Mouse (Mus musculus) inflammation-experienced regulatory T-cells (primary cell): ENCODE measurements around the gene Bclaf1. TPM values are rescaled to one million over a fixed set of nuclear protein-coding genes. Genes with fewer than 3 reads are reported as not detected.

Experiments used
- polyA plus RNA-seq, 2 experiments: library from polyadenylated mRNA; unstranded; fragments of 100-300 nt; shearing (Covaris generic); gene quantifications; one replicate each; pipeline ENCODE4 v1.2.1; 2017

Gene Bclaf1
- polyA plus RNA-seq = 100 to 1,000 TPM; 138 to 154 TPM

DNA sequence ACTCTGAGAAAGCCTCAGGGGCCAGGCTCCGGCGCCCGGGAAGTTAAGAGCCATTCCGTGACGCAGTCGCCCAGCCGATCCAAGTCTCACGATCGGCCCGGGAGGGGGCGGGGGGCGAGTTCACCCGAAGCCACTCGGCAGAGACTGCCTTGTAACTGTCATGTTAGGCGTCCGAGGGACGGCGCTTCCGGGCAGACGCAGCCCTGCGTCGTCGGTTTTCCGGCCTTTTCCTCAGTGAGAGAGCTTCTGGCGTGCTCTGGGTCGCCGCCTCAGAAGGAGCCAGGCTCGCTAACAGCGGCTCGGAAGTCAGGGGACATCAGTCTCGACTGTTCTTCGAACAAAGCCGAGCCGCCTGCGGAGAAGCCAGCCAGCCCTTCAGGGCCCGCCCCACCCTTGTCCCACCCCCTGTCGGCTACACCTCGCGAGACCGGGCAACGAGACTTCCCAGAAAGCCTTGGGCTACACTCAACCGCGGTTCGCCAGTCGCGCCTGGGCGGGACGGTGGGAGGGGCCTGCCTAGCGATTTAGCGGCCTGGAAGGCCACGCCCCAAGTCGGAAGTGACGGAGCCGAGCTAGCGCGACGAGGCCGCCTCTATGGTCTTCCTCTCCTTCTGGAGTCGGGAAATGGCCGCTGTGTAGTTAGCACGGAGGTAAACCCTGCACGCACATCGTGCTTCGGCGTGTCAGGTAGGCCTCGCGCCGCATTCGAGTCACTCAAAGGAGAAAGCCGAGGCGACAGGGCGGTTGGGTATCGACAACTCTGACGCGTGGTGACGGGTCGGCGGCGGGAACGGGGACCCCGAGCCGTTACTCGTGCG, at the start of gene Bclaf1:
Bclaf1 (plus strand) TSS at position 552 of the 818 bp plus-strand sequence.

DNA sequence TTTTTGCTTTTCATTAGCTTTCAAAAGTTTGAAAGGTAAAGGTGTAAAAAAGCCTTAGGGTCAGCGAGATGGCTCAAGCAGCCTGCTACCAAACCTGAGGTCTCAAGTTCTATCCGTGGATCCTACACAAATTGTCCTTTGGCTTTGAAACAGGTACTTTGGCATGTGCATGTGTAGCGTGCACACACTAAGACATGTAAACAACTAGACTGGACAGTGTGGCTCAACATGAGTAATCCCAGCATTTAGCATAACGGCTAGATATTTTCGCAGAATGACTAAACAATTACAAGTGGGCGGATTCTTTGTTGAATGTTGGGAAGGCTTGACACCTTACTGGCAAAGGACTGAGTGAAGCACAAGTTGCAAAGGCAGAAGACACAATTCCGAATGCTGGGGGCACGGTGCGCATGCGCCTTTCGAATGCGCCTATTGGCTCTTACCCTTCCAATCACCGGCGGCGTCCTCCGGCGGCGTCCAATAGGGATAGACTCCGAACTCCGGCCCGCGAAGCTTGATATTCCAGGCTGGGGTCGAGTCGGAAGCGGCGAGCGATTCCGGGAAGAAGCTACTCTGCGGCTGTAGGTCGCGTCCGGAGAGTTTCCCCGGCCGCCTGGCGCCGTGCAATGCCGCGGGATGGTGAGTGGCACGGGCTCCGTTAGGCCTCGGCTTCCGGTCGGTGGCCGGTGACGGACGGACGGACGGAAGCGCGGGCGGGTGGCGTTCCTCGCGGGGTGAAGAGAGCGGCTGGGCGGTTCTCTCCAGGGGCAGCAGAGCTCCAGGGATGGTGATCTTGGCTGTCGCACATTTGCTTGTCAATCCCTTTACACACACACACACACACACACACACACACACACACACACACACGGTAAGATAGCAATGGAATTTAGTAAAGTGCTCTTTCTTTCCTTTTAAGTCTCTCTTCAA, 35.3 kb downstream of the Bclaf1 start, which contains the start of gene Mtfr2:
Mtfr2 (plus strand) TSS at position 486 of the 930 bp plus-strand sequence.

Other genes starting within 250 kb of the Bclaf1 start
- 10 to 100 TPM; 12.2 TPM for gene Map7, start 164.0 kb upstream of the Bclaf1 start, polyA plus RNA-seq
- 1 to 10 TPM in 1 of 2 experiments, under 1 TPM in 1; 0.11 to 1.8 TPM for gene Mtfr2, start 35.3 kb downstream of the Bclaf1 start, polyA plus RNA-seq